Mouse (Mus musculus): Measurements from ENCODE around the gene Smurf1.

- no peak for TF ChIP-seq ZC3H11A (IDR thresholded peaks at IDR 0.05; ENCODE audit: borderline replicate concordance, low read depth, low read length)
- no peak for TF ChIP-seq ZNF384 (IDR thresholded peaks at IDR 0.05; ENCODE audit: low read depth, low read length)
These were observed 106.4 kb downstream of the Smurf1 start for GRCm38 (mm10) chr5:144859284-144859683.

Measured in ES-E14 (cell line).